Mouse (Mus musculus): ENCODE results near the gene Supt6.

Supt6 gene

GRCm38 (mm10) chr11:78182961-78183844 lies 62.6 kb downstream of the Supt6 start, which contains the start of gene Rpl23a:
Gene Rpl23a (minus strand): TSS chr11:78183584.
- peak in 1 of 2 experiments; percentile 73 for DNase-seq (ENCODE audit: low spot score in 2 of 2)

- DNase-seq (ENCODE audit: low spot score in 2 of 2) = no peak
Measured at GRCm38 (mm10) chr11:78182450-78182849, 63.3 kb downstream of the Supt6 start.

- DNase-seq (ENCODE audit: low spot score in 2 of 2) = no peak
Measured at GRCm38 (mm10) chr11:78181830-78182357, 63.9 kb downstream of the Supt6 start.

- DNase-seq (ENCODE audit: low spot score in 2 of 2) = no peak
Measured at GRCm38 (mm10) chr11:78180081-78180761, 65.6 kb downstream of the Supt6 start.

GRCm38 (mm10) chr11:78179438-78179999 lies 66.3 kb downstream of the Supt6 start:
- no peak for DNase-seq (ENCODE audit: low spot score in 2 of 2)

GRCm38 (mm10) chr11:78178859-78179437 lies 66.8 kb downstream of the Supt6 start:
- DNase-seq (ENCODE audit: low spot score in 2 of 2) = peak in 1 of 2 experiments; percentile 66

- peak; percentile 96 to 98 for DNase-seq (ENCODE audit: low spot score in 2 of 2)
Measured at GRCm38 (mm10) chr11:78177903-78178858, 67.6 kb downstream of the Supt6 start.

GRCm38 (mm10) chr11:78177437-78177836 lies 68.3 kb downstream of the Supt6 start:
- DNase-seq (ENCODE audit: low spot score in 2 of 2) = no peak

GRCm38 (mm10) chr11:78176905-78177331 lies 68.9 kb downstream of the Supt6 start:
- DNase-seq (ENCODE audit: low spot score in 2 of 2) = no peak

- DNase-seq (ENCODE audit: low spot score in 2 of 2) = peak in 1 of 2 experiments; percentile 74
Measured at GRCm38 (mm10) chr11:78176402-78176862, 69.4 kb downstream of the Supt6 start, which contains the start of the genes Nek8 and Tlcd1. Gene Nek8 (minus strand): TSS chr11:78176675. Gene Tlcd1 (plus strand): TSS chr11:78176711.

- DNase-seq (ENCODE audit: low spot score in 2 of 2) = no peak
Measured at GRCm38 (mm10) chr11:78175771-78176401, 69.9 kb downstream of the Supt6 start.

GRCm38 (mm10) chr11:78174506-78174905 lies 71.3 kb downstream of the Supt6 start:
- no peak for DNase-seq (ENCODE audit: low spot score in 2 of 2)

- no peak for DNase-seq (ENCODE audit: low spot score in 2 of 2)
Measured at GRCm38 (mm10) chr11:78172748-78173383, 72.9 kb downstream of the Supt6 start.

- DNase-seq (ENCODE audit: low spot score in 2 of 2) = no peak
Measured at GRCm38 (mm10) chr11:78172034-78172747, 73.6 kb downstream of the Supt6 start.

GRCm38 (mm10) chr11:78171328-78171727 lies 74.5 kb downstream of the Supt6 start:
- no peak for DNase-seq (ENCODE audit: low spot score in 2 of 2)

- no peak for DNase-seq (ENCODE audit: low spot score in 2 of 2)
Measured at GRCm38 (mm10) chr11:78170306-78170705, 75.5 kb downstream of the Supt6 start.

- no peak for DNase-seq (ENCODE audit: low spot score in 2 of 2)
Measured at GRCm38 (mm10) chr11:78168541-78169468, 77.0 kb downstream of the Supt6 start.

All from cerebellum, postnatal 4 days (tissue).